Mouse (Mus musculus) left cerebral cortex, adult 18-20 months (tissue): Measurements from ENCODE around the gene Sesn1. TPM values are rescaled to one million over a fixed set of nuclear protein-coding genes. Genes with fewer than 3 reads are reported as not detected.

Experiments
- total RNA-seq, 2 experiments: library from RNA; stranded (reverse); gene quantifications; 2 replicates each; pipeline ENCODE4 v1.2.3; 2021

Sesn1 gene
- total RNA-seq, 2 experiments from 2014 or later: 49.4 to 52.7 TPM

Other genes starting within 250 kb of the Sesn1 start
- 1 to 10 TPM; 1.5 to 1.7 TPM for gene Ccdc162, start 93.3 kb upstream of the Sesn1 start, total RNA-seq
- gene Cep57l1, start 64 bp upstream of the Sesn1 start, total RNA-seq: 1 to 10 TPM; 5.4 to 7.3 TPM
- gene Armc2, start 208.5 kb downstream of the Sesn1 start, total RNA-seq: 10 to 100 TPM; 12.2 to 16.9 TPM